Mouse (Mus musculus): ENCODE measurements around the gene Osbpl9.

DNA sequence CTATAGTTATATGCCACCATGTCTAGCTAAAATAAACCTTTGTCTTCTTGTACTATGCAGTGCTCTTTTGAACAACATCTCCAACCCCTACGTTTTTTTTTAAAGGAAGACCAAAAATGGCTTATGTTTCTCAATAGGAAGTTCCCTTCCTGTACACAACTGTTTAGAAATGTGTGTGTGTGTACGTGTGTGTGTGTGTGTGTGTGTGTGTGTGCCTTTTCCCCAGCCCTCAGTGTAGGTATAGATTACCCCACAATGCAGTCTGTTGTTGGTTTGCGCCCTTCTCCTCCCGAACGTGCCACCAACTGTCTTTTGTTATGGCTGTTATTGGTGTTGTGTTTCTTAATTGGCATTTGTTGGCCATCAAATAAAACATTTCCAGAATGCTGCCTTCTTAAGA is 5.5 kb upstream of the Osbpl9 start:
- no peak for TF ChIP-seq GATA1 (IDR thresholded peaks at IDR 0.05; ENCODE audit: borderline replicate concordance, low read length)
- no peak for TF ChIP-seq FLI1 (IDR thresholded peaks at IDR 0.05; ENCODE audit: low read length)

All from megakaryocyte, embryonic 14.5 days (primary cell).